Mouse (Mus musculus) 416B (cell line): ENCODE results near the gene Ascc1.
A peak's percentile ranks its signal among the peaks of the same experiment; 100 is the strongest.

Experiments
- DNase-seq: peaks from one replicate; pipeline ENCODE4 v3.0.0; 2011; ENCODE audit warnings: low read depth

Gene Ascc1

GRCm38 (mm10) chr10:60080601-60080981 lies 78.0 kb downstream of the Ascc1 start:
- peak; percentile 82 for DNase-seq

GRCm38 (mm10) chr10:60080982-60081825 lies 78.6 kb downstream of the Ascc1 start:
- peak; percentile 21 for DNase-seq

- no peak for DNase-seq
Measured at GRCm38 (mm10) chr10:60081905-60082304, 79.3 kb downstream of the Ascc1 start.

- DNase-seq = no peak
Measured at GRCm38 (mm10) chr10:60084065-60084464, 81.5 kb downstream of the Ascc1 start.

GRCm38 (mm10) chr10:60092311-60092710 lies 89.7 kb downstream of the Ascc1 start:
- DNase-seq = no peak

DNA sequence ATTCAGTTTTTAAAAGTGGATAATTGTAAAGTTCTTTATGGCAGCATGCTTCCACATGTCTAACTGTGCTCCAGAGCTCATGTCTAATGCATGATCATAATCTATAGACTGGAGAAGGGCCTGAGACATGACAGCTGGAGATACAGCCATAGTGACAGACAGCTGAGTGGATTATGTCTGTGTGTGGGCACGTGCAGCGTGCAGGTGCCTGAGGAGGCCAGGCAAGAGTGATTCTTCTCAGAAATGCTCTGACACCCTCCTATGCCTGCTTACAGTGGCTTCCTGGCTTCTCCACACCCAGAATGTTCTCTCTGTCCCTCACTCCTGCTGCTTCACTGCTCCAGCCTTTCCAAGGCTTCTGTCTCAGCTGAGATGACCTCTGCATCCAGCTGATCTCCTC lies 91.1 kb downstream of the Ascc1 start:
- DNase-seq = no peak

GRCm38 (mm10) chr10:60095558-60095957 lies 93.0 kb downstream of the Ascc1 start:
- DNase-seq = no peak

- no peak for DNase-seq
Measured at GRCm38 (mm10) chr10:60096302-60096701, 93.7 kb downstream of the Ascc1 start.

DNA sequence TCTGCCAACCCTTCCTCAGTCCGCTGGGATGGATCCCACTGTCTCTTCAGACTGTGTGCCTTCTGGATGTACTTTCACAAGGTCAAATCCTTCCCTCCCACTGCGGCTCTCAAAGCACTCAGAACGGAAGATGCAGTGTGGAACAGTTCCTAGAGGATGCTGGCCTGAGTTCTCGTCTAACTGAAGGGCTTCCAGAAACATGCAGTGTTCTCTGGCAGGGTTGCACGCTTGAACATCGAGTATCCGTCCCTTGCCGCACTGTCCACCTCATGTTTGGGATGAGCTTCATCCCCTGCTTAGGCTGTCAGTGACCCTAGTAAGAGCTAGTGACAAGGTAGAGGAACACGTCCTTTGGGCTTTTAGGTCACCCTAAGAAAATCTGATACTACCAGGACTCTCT lies 94.5 kb downstream of the Ascc1 start:
- no peak for DNase-seq

- no peak for DNase-seq
Measured at GRCm38 (mm10) chr10:60097774-60098173, 95.2 kb downstream of the Ascc1 start.

- DNase-seq = no peak
Measured at GRCm38 (mm10) chr10:60105391-60106145, 103.0 kb downstream of the Ascc1 start.

- no peak for DNase-seq
Measured at GRCm38 (mm10) chr10:60106146-60106530, 103.5 kb downstream of the Ascc1 start, which contains the start of gene Spock2. Gene Spock2, plus strand, starts transcription at chr10:60106219.

GRCm38 (mm10) chr10:60106531-60107186 lies 104.1 kb downstream of the Ascc1 start:
- no peak for DNase-seq

DNA sequence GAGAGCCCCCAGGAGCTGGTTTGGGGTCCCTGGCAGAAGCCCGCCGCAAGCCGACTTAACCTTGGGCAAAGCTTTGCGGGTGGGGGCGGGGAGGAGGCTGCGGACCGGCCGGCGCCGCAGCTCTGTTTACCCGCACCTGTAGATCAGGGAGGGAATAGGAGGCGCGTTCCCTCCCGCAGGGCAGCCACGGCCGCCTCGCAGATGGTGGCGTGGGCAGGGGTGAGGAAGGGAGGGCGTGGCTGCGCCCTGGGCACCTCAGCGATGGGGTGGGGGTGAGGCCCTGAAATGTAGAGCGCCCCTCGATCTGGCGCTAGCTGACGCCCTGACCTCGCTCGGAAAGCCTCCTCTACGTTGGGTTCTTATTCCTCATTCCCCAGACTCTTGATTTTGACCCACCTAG lies 104.8 kb downstream of the Ascc1 start:
- no peak for DNase-seq

GRCm38 (mm10) chr10:60108321-60109111 lies 105.9 kb downstream of the Ascc1 start:
- no peak for DNase-seq

- no peak for DNase-seq
Measured at GRCm38 (mm10) chr10:60109336-60109735, 106.7 kb downstream of the Ascc1 start.

DNA sequence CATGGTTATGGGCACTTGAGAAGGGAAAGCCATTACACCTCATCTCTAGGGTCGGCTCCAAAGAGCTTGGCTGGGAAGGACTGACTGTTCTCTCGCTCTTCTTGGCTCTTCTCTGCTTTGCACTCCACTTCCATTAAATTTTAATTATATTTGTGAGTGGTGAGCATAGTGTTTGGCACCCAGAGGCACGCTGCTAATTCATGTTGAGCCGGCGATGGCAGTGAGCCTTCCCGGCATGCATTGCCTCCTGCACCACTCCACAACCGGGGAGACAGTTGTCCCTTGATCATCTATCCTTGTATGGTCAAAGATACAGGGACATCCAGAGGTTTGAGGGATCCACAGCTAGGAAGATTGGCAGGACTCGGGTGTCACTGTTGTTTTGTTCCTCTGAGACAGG lies 107.4 kb downstream of the Ascc1 start:
- DNase-seq = no peak

- DNase-seq = no peak
Measured at GRCm38 (mm10) chr10:60110908-60111475, 108.4 kb downstream of the Ascc1 start.

DNA sequence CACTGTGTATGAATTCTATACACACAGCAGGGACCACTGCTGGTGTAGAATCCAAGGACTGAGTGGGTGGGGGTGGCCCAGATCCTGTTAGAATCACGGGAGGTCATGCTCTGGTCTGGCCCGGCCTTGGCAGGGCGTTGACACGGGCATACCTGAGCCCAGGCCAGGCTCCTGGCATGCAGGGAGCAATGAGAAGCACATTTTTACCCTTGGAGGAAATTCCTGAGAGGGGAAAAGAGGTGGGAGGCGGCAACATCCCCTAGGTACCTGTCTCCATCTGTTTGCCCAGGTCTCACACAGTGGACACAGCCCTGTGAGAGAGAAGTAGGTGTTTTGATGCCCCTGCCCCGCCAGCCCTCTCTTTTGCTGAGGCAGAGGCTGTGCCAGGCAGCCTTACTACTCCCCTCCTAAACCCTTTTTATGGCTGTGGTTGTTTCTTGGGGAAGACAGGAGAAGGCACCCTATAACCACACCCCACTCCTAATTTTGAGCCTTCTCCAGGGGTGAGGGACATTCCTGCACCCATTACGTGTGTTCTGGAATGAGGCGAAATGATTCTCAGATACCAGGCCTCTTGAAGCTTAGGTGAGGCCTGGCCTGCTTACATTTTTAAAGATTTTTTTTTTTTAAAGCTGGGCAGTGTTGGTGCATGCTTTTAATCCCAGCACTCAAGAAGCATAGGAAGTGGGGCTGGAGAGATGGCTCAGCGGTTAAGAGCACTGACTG lies 111.5 kb downstream of the Ascc1 start:
- DNase-seq = no peak

DNA sequence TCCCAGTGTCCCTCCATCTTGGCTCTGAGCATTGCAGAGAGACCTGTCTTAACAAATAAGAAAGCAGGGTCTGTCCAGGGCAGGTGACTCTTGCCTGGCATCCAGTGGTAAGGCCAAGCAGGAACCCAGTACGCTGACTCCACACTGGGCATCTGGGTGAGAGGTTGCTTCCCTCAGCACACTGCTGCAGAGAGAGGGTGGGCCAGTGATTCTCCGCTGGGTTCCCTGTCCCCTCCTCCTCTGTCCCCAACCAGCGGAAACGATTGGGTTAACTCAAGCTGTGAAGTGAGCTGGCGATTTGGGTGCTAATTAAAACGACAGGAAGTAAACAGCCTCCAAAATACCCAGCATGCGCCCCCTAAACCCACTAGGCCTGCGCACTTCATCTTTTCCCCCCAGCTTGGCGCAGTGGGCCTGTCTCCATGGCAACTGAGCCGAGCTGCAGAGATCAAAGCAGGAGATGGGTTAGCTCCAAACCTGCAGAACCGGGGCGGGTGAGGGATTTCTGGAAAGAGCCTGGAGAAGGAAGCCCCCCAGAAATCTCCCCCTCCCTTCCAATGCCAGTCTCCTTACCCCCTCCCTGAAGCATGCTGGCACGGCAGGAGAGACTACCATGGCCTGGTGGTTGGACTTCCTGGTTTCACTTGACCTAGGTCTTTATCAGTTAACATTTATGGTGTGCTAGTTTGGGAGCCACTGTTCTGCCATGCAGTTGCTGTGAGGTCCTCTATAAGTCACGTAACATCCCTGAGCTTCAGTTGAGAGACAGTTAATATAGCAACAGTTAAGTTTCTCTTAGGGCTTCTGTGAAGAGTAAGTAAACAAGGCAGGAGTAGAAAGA lies 113.0 kb downstream of the Ascc1 start:
- DNase-seq = no peak
